Mouse (Mus musculus): ENCODE results near the gene Relt. TPM values are rescaled to one million over a fixed set of nuclear protein-coding genes. Genes with fewer than 3 reads are reported as not detected.

Relt gene
- polyA plus RNA-seq, 1 experiment from 2014 or later, result 4.2 TPM

DNA sequence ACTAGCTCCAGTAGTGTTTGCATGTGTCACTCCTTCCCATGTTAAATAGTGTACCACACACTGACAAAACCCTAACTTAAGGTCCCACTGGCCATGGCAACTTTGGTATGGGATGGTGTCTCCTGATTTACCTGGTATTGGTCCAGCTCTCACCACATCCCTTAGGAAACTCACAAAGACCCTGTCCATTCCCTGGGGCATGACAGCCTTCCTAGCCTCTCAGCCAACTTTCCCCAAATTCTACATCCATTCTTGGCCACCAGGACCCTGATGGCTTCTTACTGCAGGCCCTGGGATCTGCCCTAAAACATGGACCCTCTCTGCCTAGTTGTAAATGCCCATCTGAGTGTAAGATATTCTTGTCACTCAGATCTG is 18.2 kb downstream of the Relt start:
- Histone ChIP-seq H3K9me3 (replicated peaks) (no peaks in the 10 kb centered on the region), H3K4me3 (replicated peaks) (no peak overlapping the region), H3K4me2 (replicated peaks) (no peak overlapping the region), H3K27me3 (no peaks in the 10 kb centered on the region), H3K4me1 (peaks cover 19% of the 10 kb centered on the region), H3K36me3 (no peaks in the 10 kb centered on the region), H3K27ac (replicated peaks) (peak overlapping the region; percentile 58), H3K9ac (no peak overlapping the region)
- no peak for ATAC-seq (ENCODE audit: insufficient number of reproducible peaks, low FRiP score, low TSS enrichment, low read depth)

DNA sequence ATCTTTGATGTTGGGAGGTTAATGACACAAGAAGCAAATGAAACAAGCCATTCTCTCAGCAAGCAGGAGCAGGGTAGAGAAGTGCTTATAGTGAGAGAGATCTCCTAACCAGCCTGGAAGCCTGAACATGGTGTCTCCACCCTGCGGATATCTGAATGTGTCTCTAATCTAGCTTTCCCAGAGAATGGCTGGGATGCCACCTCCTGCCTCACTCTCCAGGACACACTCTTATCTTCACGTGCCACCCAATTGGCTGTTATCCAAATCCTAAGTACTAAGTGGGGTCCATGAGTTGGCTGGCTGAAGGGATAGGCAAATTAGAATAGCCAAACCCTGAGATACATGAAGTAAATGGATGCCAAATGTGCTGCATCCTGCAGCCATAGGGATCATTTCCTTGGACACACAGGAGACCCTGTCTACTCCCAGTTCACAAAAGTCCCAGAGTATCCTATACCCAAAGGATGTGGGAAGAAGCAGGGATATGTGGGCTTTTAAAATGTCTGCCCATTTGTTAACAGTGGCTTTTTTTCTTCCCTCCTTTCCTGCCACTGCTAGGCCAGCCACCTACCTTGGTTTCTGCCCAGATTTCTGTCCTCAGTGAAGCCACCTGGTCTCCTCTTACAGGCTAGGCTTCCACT is 18.7 kb downstream of the Relt start:
- no peaks in the 10 kb centered on the region for H3K9me3 ChIP-seq (replicated peaks)
- WGBS, result 74% methylated on average over 2 of the region's 2 CpGs
- H3K4me3 ChIP-seq (replicated peaks), result no peak overlapping the region
- H3K36me3 ChIP-seq, result no peaks in the 10 kb centered on the region
- ATAC-seq (ENCODE audit: insufficient number of reproducible peaks, low FRiP score, low TSS enrichment, low read depth), result no peak
- H3K27me3 ChIP-seq, result no peaks in the 10 kb centered on the region
- no peak overlapping the region for H3K9ac ChIP-seq
- H3K27ac ChIP-seq (replicated peaks), result no peak overlapping the region
- H3K4me1 ChIP-seq, result peaks cover 19% of the 10 kb centered on the region
- H3K4me2 ChIP-seq (replicated peaks), result no peak overlapping the region

DNA sequence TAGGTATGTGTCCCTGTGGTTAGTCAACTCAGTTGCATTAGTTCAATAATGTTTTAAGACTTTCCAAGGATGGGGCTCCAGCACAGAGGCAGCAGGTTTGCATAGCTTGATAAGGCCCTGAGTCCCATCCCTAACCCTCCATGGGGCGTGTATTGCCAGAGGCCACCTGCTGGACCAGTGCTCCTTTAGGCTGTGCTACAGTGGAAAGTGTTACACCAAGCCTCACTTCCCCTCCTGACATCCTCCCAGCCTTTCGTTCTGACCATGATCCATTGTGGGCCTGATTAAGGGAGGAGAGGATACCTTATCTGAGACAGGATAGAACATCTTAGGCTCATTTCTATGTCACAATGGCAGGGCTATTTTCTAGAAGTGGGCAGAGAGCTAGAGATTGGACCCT is 19.4 kb downstream of the Relt start:
- H3K9me3 ChIP-seq (replicated peaks), result no peaks in the 10 kb centered on the region
- H3K27me3 ChIP-seq, result no peaks in the 10 kb centered on the region
- no peak overlapping the region for H3K4me3 ChIP-seq (replicated peaks)
- no peak overlapping the region for H3K27ac ChIP-seq (replicated peaks)
- 84% methylated on average over 2 of the region's 2 CpGs for WGBS
- no peak overlapping the region for H3K4me2 ChIP-seq (replicated peaks)
- H3K4me1 ChIP-seq, result peaks cover 19% of the 10 kb centered on the region
- no peaks in the 10 kb centered on the region for H3K36me3 ChIP-seq
- ATAC-seq (ENCODE audit: insufficient number of reproducible peaks, low FRiP score, low TSS enrichment, low read depth), result no peak
- no peak overlapping the region for H3K9ac ChIP-seq

DNA sequence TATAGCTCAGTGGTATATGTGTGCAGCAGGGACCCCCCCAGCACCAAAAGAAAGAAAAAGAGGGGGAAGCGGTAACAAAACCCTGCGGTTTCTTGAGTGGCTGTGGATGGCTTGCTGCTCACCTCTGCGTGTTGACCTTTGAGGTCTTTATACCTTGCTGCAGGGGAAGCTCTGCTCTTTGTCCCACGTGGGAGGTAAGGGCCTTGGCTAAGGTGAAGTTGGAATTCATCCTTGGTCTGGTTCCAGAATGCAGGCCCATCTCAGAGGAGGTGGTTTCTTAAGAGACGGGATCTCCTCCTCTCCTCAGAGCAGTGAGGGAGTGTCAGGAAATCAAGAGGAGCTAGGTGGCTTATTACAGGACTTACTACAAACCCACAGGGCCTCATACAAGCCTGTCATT is 21.1 kb downstream of the Relt start:
- Histone ChIP-seq H3K4me1 (peaks cover 19% of the 10 kb centered on the region), H3K4me2 (replicated peaks) (no peak overlapping the region), H3K9ac (no peak overlapping the region), H3K9me3 (replicated peaks) (no peaks in the 10 kb centered on the region), H3K36me3 (peaks cover 3% of the 10 kb centered on the region; the same call in 1 of the 2 replicates), H3K27ac (replicated peaks) (no peak overlapping the region), H3K4me3 (replicated peaks) (no peak overlapping the region), H3K27me3 (no peaks in the 10 kb centered on the region)
- 90% methylated on average over 5 of the region's 5 CpGs for WGBS
- no peak for ATAC-seq (ENCODE audit: insufficient number of reproducible peaks, low FRiP score, low TSS enrichment, low read depth)

DNA sequence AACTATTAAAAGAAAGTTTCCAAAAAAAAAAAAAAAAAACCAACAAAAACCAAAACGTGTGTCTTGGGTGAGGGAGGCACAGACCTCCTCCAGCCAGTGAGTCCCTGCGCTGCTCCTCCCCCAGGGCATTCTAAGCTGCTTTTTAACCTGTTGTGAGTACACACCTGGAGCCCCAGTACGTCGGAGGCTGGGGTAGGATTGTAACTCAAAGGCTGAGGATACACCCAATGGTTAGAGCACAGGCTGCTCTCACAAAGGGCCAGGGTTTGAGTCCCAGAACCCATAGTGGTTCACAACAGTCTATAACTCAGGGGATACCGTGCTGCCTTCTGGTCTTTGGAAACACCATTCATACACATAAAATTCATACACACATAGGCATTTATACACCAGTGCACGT is 21.6 kb downstream of the Relt start:
- Histone ChIP-seq H3K4me3 (replicated peaks) (no peak overlapping the region), H3K9me3 (replicated peaks) (no peaks in the 10 kb centered on the region), H3K27me3 (no peaks in the 10 kb centered on the region), H3K4me2 (replicated peaks) (no peak overlapping the region), H3K36me3 (peaks cover 8% of the 10 kb centered on the region), H3K4me1 (peaks cover 15% of the 10 kb centered on the region), H3K9ac (no peak overlapping the region), H3K27ac (replicated peaks) (no peak overlapping the region)
- ATAC-seq (ENCODE audit: insufficient number of reproducible peaks, low FRiP score, low TSS enrichment, low read depth), result no peak
- WGBS, result 76% methylated on average over 6 of the region's 6 CpGs

DNA sequence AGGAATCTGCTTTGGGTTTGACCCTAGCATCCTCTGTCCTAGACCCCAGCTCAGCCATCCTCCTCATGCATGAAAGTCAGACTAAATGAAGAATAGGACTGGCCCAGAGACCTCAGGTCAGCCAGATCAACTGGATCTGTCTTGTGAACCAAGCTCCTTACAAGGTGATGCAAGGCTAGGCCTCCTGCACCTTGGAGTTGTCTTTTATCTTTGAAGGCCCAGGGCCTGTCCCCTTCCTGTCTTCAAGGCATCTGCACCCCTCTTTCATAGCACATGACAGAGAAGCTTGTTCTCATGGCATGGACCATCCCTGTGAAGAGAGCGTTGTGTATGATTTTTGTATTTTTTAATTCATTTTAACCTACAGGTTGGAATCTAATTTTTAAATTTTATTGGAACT is 22.3 kb downstream of the Relt start:
- ATAC-seq (ENCODE audit: insufficient number of reproducible peaks, low FRiP score, low TSS enrichment, low read depth), result no peak
- H3K36me3 ChIP-seq, result peaks cover 14% of the 10 kb centered on the region
- no peaks in the 10 kb centered on the region for H3K27me3 ChIP-seq
- 98% methylated on average over 1 of the region's 1 CpGs for WGBS
- no peak overlapping the region for H3K4me3 ChIP-seq (replicated peaks)
- no peak overlapping the region for H3K27ac ChIP-seq (replicated peaks)
- H3K4me1 ChIP-seq, result peaks cover 9% of the 10 kb centered on the region
- H3K9me3 ChIP-seq (replicated peaks), result no peaks in the 10 kb centered on the region
- H3K4me2 ChIP-seq (replicated peaks), result no peak overlapping the region
- no peak overlapping the region for H3K9ac ChIP-seq

DNA sequence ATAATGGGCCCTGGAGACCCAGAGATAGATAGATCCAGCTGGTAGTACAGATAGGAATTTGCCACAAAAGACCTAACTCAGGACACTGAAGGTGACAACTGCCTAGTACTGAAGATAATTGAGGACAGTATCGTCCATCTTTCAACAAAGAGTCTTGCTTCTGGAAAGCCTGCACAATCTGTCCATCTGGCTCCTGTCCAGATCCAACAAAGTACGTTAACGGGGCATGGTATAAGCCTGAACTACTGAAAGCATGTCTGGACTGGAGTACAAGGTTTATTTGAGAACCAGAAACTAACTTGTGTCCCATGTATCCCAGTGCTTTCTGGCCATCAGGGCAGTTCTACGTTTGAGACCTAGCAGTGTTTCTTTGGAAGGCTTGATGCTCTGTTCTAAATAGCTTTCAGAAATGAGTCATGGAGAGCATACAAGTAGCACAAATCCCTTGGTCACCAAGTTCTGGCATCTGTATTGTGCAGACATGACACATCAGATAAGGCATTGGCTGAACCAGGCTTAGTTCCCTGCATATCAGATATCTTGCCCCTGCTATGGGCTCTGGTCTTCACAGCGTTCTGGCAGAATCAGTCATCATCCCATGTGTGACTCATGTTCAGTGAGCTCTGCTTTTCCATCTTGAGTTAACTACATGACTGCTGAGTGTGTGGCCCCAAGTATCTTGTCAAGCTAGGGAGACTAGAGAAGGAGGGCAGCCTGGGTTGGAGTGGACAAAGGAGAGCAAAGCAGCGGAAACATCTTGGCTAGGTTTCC is 23.4 kb downstream of the Relt start:
- peaks cover 25% of the 10 kb centered on the region for H3K36me3 ChIP-seq

DNA sequence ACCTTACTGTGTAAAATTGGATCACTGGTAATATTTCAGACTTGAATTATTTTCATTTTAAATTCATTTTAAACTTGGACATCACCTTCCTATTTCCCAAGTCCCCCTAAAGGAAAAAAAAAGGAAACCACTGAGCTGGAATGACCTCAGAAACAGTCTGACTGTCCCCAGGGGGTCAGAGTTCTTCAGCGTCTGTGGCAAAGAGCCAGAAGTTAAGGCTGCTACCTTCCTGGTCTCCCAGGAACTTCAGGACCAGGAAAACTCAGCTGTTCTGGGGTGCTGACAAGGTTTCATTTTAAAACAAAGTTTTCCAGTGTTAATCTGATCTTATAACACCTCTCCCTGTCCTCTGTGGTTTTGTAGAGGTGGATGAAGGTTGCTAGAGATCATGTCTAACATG is 25.5 kb downstream of the Relt start:
- Histone ChIP-seq H3K9ac (no peak overlapping the region), H3K4me1 (no peaks in the 10 kb centered on the region), H3K27me3 (no peaks in the 10 kb centered on the region), H3K4me2 (replicated peaks) (no peak overlapping the region), H3K27ac (replicated peaks) (no peak overlapping the region), H3K36me3 (peaks cover 37% of the 10 kb centered on the region), H3K4me3 (replicated peaks) (no peak overlapping the region), H3K9me3 (replicated peaks) (no peaks in the 10 kb centered on the region)
- WGBS, result 72% methylated on average over 1 of the region's 1 CpGs
- no peak for ATAC-seq (ENCODE audit: insufficient number of reproducible peaks, low FRiP score, low TSS enrichment, low read depth)

More for the DNA sequence above, 23.4 kb downstream of the Relt start:
- Histone ChIP-seq H3K9ac (no peak overlapping the region), H3K4me3 (replicated peaks) (no peak overlapping the region), H3K4me2 (replicated peaks) (no peak overlapping the region), H3K4me1 (no peaks in the 10 kb centered on the region), H3K9me3 (replicated peaks) (no peaks in the 10 kb centered on the region), H3K27ac (replicated peaks) (no peak overlapping the region), H3K27me3 (no peaks in the 10 kb centered on the region)
- WGBS, result 71% methylated on average over 6 of the region's 6 CpGs
- no peak for ATAC-seq (ENCODE audit: insufficient number of reproducible peaks, low FRiP score, low TSS enrichment, low read depth)

DNA sequence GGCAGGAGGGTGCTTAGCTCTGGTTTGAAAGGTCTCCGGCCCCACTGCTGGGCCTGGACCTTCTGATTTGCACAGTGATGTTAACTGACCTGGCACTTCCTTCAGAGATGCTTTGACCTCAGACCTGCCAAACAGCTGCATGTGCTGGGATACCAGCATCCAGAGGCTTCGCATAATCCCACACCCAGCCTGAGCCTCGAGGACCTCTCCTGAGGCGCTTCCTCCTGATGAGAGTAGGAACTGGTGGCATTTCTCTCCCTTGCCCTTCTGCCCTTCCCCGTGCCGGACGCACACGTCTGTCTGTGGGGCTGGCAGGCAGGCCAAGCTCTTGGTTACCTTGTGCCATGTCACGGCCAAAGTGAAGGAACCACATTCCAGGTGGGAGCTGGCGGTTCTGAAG is 26.6 kb downstream of the Relt start:
- peaks cover 37% of the 10 kb centered on the region for H3K36me3 ChIP-seq
- no peak for ATAC-seq (ENCODE audit: insufficient number of reproducible peaks, low FRiP score, low TSS enrichment, low read depth)

DNA sequence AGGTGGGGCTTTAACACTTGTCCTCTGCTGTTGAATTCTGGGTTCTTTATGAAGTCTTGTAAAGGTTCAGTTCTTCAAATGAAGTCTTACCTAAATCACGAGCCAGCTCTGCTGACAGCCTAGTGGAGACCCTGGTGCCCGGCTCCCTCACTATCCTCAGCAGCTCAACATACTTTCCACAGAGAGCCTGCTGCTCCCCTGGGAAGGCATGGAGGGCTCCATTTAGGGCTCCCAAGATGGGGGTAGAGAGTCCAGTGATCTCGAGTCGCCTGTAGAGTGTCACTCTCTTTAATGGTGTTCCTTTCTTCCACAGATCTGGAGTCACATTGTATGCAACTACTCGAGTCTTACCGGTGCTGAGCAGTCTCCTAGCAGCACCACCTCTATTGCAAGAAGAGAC is 27.5 kb downstream of the Relt start:
- no peak overlapping the region for H3K4me2 ChIP-seq (replicated peaks)
- no peaks in the 10 kb centered on the region for H3K9me3 ChIP-seq (replicated peaks)
- H3K4me1 ChIP-seq, result no peaks in the 10 kb centered on the region
- 85% methylated on average over 6 of the region's 6 CpGs for WGBS
- no peak for ATAC-seq (ENCODE audit: insufficient number of reproducible peaks, low FRiP score, low TSS enrichment, low read depth)
- H3K27me3 ChIP-seq, result no peaks in the 10 kb centered on the region
- no peak overlapping the region for H3K9ac ChIP-seq
- peaks cover 44% of the 10 kb centered on the region for H3K36me3 ChIP-seq
- no peak overlapping the region for H3K4me3 ChIP-seq (replicated peaks)
- no peak overlapping the region for H3K27ac ChIP-seq (replicated peaks)

More for the DNA sequence above, 26.6 kb downstream of the Relt start:
- Histone ChIP-seq H3K27me3 (no peaks in the 10 kb centered on the region), H3K4me1 (no peaks in the 10 kb centered on the region), H3K4me3 (replicated peaks) (no peak overlapping the region), H3K9me3 (replicated peaks) (no peaks in the 10 kb centered on the region), H3K27ac (replicated peaks) (no peak overlapping the region), H3K4me2 (replicated peaks) (no peak overlapping the region), H3K9ac (no peak overlapping the region)
- 91% methylated on average over 10 of the region's 10 CpGs for WGBS

DNA sequence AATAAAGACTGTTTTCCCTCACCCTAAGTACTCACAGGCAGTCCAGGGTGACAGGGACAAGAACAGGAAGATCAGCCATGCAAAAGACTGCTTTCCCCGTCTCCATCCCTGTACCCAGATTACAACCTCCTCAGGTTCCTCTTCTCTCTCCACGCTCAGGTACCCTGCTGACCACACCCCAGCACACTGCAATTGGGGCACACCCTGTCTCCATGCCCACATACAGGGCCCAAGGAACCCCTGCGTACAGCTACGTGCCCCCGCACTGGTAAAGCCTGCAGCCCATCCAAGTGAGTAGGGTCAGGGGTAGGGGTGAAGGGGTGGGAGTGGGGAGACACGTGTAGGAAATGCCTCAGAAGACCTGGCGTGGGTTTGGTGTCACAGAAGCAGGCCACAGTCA is 28.1 kb downstream of the Relt start:
- H3K36me3 ChIP-seq, result peaks cover 44% of the 10 kb centered on the region
- no peak overlapping the region for H3K4me2 ChIP-seq (replicated peaks)
- no peak overlapping the region for H3K27ac ChIP-seq (replicated peaks)
- no peaks in the 10 kb centered on the region for H3K4me1 ChIP-seq
- H3K27me3 ChIP-seq, result no peaks in the 10 kb centered on the region
- ATAC-seq (ENCODE audit: insufficient number of reproducible peaks, low FRiP score, low TSS enrichment, low read depth), result no peak
- no peaks in the 10 kb centered on the region for H3K9me3 ChIP-seq (replicated peaks)
- H3K4me3 ChIP-seq (replicated peaks), result no peak overlapping the region
- H3K9ac ChIP-seq, result no peak overlapping the region
- WGBS, result 85% methylated on average over 7 of the region's 7 CpGs

DNA sequence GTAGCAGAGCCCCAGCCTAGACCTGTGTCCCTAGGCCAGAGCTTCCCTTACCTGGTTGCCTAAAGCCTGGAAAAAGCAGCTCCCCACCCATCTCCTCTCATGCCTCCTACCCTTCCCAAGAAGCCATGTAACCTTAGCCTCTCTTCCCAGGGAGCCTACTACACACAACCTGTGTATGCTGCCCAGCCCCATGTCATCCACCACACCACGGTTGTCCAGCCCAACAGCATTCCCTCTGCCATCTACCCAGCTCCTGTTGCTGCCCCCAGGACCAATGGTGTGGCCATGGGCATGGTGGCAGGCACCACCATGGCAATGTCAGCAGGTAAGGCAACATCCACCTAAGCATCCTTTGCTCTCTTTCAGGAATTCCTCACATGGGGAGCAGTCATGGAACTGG is 29.4 kb downstream of the Relt start:
- no peaks in the 10 kb centered on the region for H3K9me3 ChIP-seq (replicated peaks)
- peaks cover 44% of the 10 kb centered on the region for H3K36me3 ChIP-seq
- H3K27me3 ChIP-seq, result no peaks in the 10 kb centered on the region
- H3K27ac ChIP-seq (replicated peaks), result no peak overlapping the region
- 77% methylated on average over 1 of the region's 1 CpGs for WGBS
- H3K9ac ChIP-seq, result no peak overlapping the region
- no peaks in the 10 kb centered on the region for H3K4me1 ChIP-seq
- no peak overlapping the region for H3K4me3 ChIP-seq (replicated peaks)
- no peak for ATAC-seq (ENCODE audit: insufficient number of reproducible peaks, low FRiP score, low TSS enrichment, low read depth)
- H3K4me2 ChIP-seq (replicated peaks), result no peak overlapping the region

Data from embryonic facial prominence, embryonic 15.5 days (tissue).